Mouse (Mus musculus): ENCODE results near the gene Numa1.
"Not testable (repeated sequence)": the region's sequence is repeated elsewhere in the genome, so short reads cannot be mapped to it uniquely, and the experiment has no call there.

Gene Numa1

GRCm38 (mm10) chr7:101936996-101937395 lies 3.1 kb downstream of the Numa1 start:
- no peak for DNase-seq (ENCODE audit: low spot score in 2 of 2)

- DNase-seq (ENCODE audit: low spot score in 2 of 2) = no peak
Measured at GRCm38 (mm10) chr7:101937569-101937968, 3.7 kb downstream of the Numa1 start.

- no peak for DNase-seq (ENCODE audit: low spot score in 2 of 2)
Measured at GRCm38 (mm10) chr7:101938348-101938747, 4.4 kb downstream of the Numa1 start.

- DNase-seq (ENCODE audit: low spot score in 2 of 2) = no peak
Measured at GRCm38 (mm10) chr7:101939758-101940157, 5.8 kb downstream of the Numa1 start.

GRCm38 (mm10) chr7:101949008-101949407 lies 15.1 kb downstream of the Numa1 start:
- not testable (repeated sequence) for DNase-seq (ENCODE audit: low spot score in 2 of 2)

GRCm38 (mm10) chr7:101951648-101952047 lies 17.7 kb downstream of the Numa1 start:
- no peak for DNase-seq (ENCODE audit: low spot score in 2 of 2)

GRCm38 (mm10) chr7:101952098-101952497 lies 18.2 kb downstream of the Numa1 start:
- no peak for DNase-seq (ENCODE audit: low spot score in 2 of 2)

- no peak for DNase-seq (ENCODE audit: low spot score in 2 of 2)
Measured at GRCm38 (mm10) chr7:101954163-101954562, 20.3 kb downstream of the Numa1 start.

GRCm38 (mm10) chr7:101955276-101955675 lies 21.4 kb downstream of the Numa1 start:
- no peak for DNase-seq (ENCODE audit: low spot score in 2 of 2)

- no peak for DNase-seq (ENCODE audit: low spot score in 2 of 2)
Measured at GRCm38 (mm10) chr7:101955862-101956261, 22.0 kb downstream of the Numa1 start.

GRCm38 (mm10) chr7:101956481-101956880 lies 22.6 kb downstream of the Numa1 start:
- DNase-seq (ENCODE audit: low spot score in 2 of 2) = no peak

GRCm38 (mm10) chr7:101956911-101957310 lies 23.0 kb downstream of the Numa1 start:
- no peak for DNase-seq (ENCODE audit: low spot score in 2 of 2)

GRCm38 (mm10) chr7:101962829-101963228 lies 28.9 kb downstream of the Numa1 start:
- no peak for DNase-seq (ENCODE audit: low spot score in 2 of 2)

- no peak for DNase-seq (ENCODE audit: low spot score in 2 of 2)
Measured at GRCm38 (mm10) chr7:101963621-101964020, 29.7 kb downstream of the Numa1 start.

- DNase-seq (ENCODE audit: low spot score in 2 of 2) = no peak
Measured at GRCm38 (mm10) chr7:101964551-101964950, 30.6 kb downstream of the Numa1 start.

GRCm38 (mm10) chr7:101965606-101966005 lies 31.7 kb downstream of the Numa1 start:
- DNase-seq (ENCODE audit: low spot score in 2 of 2) = no peak

- DNase-seq (ENCODE audit: low spot score in 2 of 2) = no peak
Measured at GRCm38 (mm10) chr7:101967256-101967655, 33.3 kb downstream of the Numa1 start.

- no peak for DNase-seq (ENCODE audit: low spot score in 2 of 2)
Measured at GRCm38 (mm10) chr7:101968751-101969150, 34.8 kb downstream of the Numa1 start.

- DNase-seq (ENCODE audit: low spot score in 2 of 2) = peak; percentile 83 to 86
Measured at GRCm38 (mm10) chr7:101969694-101970428, 36.0 kb downstream of the Numa1 start.

GRCm38 (mm10) chr7:101970429-101970775 lies 36.5 kb downstream of the Numa1 start:
- peak; percentile 89 to 93 for DNase-seq (ENCODE audit: low spot score in 2 of 2)

- peak; percentile 82 to 84 for DNase-seq (ENCODE audit: low spot score in 2 of 2)
Measured at GRCm38 (mm10) chr7:101970821-101971461, 37.0 kb downstream of the Numa1 start.

- no peak for DNase-seq (ENCODE audit: low spot score in 2 of 2)
Measured at GRCm38 (mm10) chr7:101971721-101972120, 37.8 kb downstream of the Numa1 start.

GRCm38 (mm10) chr7:101973730-101974129 lies 39.8 kb downstream of the Numa1 start:
- no peak for DNase-seq (ENCODE audit: low spot score in 2 of 2)

Measured in heart, adult 9 months (tissue).